Mouse (Mus musculus): ENCODE measurements around the gene Myh14.

DNA sequence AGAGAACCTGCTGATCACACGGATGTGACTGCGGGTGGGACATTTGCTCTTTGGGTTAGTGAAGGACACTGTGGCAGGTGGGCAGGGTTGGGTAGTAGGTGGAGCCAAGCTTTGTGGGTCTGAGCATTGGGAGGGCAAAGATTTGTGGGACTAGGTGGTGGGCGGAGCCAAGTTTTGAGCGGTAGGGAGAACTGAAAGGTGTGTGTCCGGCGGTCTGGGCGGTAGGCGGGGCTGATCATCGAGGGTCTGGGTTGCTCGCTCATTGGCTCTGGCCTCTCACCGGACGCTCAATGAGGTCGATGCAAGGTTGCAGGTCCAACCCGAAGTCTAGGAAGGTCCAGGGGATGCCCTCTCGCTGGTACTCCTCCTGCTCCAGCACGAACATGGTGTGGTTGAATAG lies 32.0 kb downstream of the Myh14 start:
- no peak for TF ChIP-seq CTCF (IDR thresholded peaks at IDR 0.05; ENCODE audit: extremely low read depth, insufficient read depth, low read length)
- no peak for TF ChIP-seq POLR2A (IDR thresholded peaks at IDR 0.05; ENCODE audit: extremely low read depth, insufficient read depth, low read length)

All from cortical plate, adult 2 months (tissue).